Mouse (Mus musculus): ENCODE measurements at regions not wholly inside any gene's neighbourhood (a gene's known extent, or its start where the extent isn't known, plus 50 kb on each side); places are given as distances from the start of the nearest gene placed in this dataset.
A peak's percentile ranks its signal among the peaks of the same experiment; 100 is the strongest.

- no peak overlapping the region for H3K4me2 ChIP-seq (replicated peaks; ENCODE audit: low read depth, low read length)
- peak; percentile 42 for DNase-seq (ENCODE audit: low spot score)
These were observed 285.0 kb upstream of the Tbx3 start for GRCm38 (mm10) chr5:119385506-119385905.

GRCm38 (mm10) chr5:119386821-119387220, 283.6 kb upstream of the Tbx3 start:
- WGBS: 79% methylated on average over 8 of the region's 8 CpGs
- no peak overlapping the region for H3K9ac ChIP-seq (replicated peaks; ENCODE audit: low read depth)
- TF ChIP-seq CTCF (IDR thresholded peaks at IDR 0.05) (no peak), EP300 (IDR thresholded peaks at IDR 0.05) (no peak)
- DNase-seq (ENCODE audit: low spot score): no peak
- H3K4me2 ChIP-seq (replicated peaks; ENCODE audit: low read depth, low read length): no peak overlapping the region
- H3K27me3 ChIP-seq (replicated peaks; ENCODE audit: insufficient read depth, low read length): no peaks in the 10 kb centered on the region
- ATAC-seq: no peak
- no peaks in the 10 kb centered on the region for H3K4me1 ChIP-seq (ENCODE audit: insufficient read depth, low read depth, low read length)
- no peaks in the 10 kb centered on the region for H3K36me3 ChIP-seq (ENCODE audit: insufficient read depth, low read length)
- H3K27ac ChIP-seq (ENCODE audit: low read length): no peak overlapping the region
- no peak overlapping the region for H3K4me3 ChIP-seq (ENCODE audit: low read depth, low read length)
- no peaks in the 10 kb centered on the region for H3K9me3 ChIP-seq (ENCODE audit: low read length)

More at GRCm38 (mm10) chr5:119385506-119385905, 285.0 kb upstream of the Tbx3 start:
- H3K36me3 ChIP-seq (ENCODE audit: insufficient read depth, low read length): no peaks in the 10 kb centered on the region
- no peak overlapping the region for H3K4me3 ChIP-seq (ENCODE audit: low read depth, low read length)
- H3K27ac ChIP-seq (ENCODE audit: low read length): no peak overlapping the region
- no peak overlapping the region for H3K9ac ChIP-seq (replicated peaks; ENCODE audit: low read depth)
- H3K4me1 ChIP-seq (ENCODE audit: insufficient read depth, low read depth, low read length): no peaks in the 10 kb centered on the region
- H3K27me3 ChIP-seq (replicated peaks; ENCODE audit: insufficient read depth, low read length): no peaks in the 10 kb centered on the region
- TF ChIP-seq EP300 (IDR thresholded peaks at IDR 0.05) (no peak), CTCF (IDR thresholded peaks at IDR 0.05) (no peak)
- ATAC-seq: peak; percentile 40
- WGBS: 75% methylated on average over 10 of the region's 10 CpGs
- no peaks in the 10 kb centered on the region for H3K9me3 ChIP-seq (ENCODE audit: low read length)

- Histone ChIP-seq H3K4me1 (ENCODE audit: insufficient read depth, low read depth, low read length) (no peaks in the 10 kb centered on the region), H3K27ac (ENCODE audit: low read length) (no peak overlapping the region), H3K36me3 (ENCODE audit: insufficient read depth, low read length) (no peaks in the 10 kb centered on the region), H3K4me3 (ENCODE audit: low read depth, low read length) (no peak overlapping the region), H3K9ac (replicated peaks; ENCODE audit: low read depth) (no peak overlapping the region), H3K4me2 (replicated peaks; ENCODE audit: low read depth, low read length) (no peak overlapping the region), H3K9me3 (ENCODE audit: low read length) (no peaks in the 10 kb centered on the region), H3K27me3 (replicated peaks; ENCODE audit: insufficient read depth, low read length) (no peaks in the 10 kb centered on the region)
- WGBS: 60% methylated on average over 2 of the region's 2 CpGs
- TF ChIP-seq CTCF (IDR thresholded peaks at IDR 0.05) (no peak), EP300 (IDR thresholded peaks at IDR 0.05) (no peak)
- ATAC-seq: no peak
- no peak for DNase-seq (ENCODE audit: low spot score)
These were observed 283.2 kb upstream of the Tbx3 start for GRCm38 (mm10) chr5:119387261-119387660.

- no peak for DNase-seq (ENCODE audit: low spot score)
- no peaks in the 10 kb centered on the region for H3K9me3 ChIP-seq (ENCODE audit: low read length)
- 51% methylated on average over 5 of the region's 5 CpGs for WGBS
- no peaks in the 10 kb centered on the region for H3K27me3 ChIP-seq (replicated peaks; ENCODE audit: insufficient read depth, low read length)
- TF ChIP-seq EP300 (IDR thresholded peaks at IDR 0.05) (no peak), CTCF (IDR thresholded peaks at IDR 0.05) (no peak)
- H3K36me3 ChIP-seq (ENCODE audit: insufficient read depth, low read length): no peaks in the 10 kb centered on the region
- no peak overlapping the region for H3K4me3 ChIP-seq (ENCODE audit: low read depth, low read length)
- H3K27ac ChIP-seq (ENCODE audit: low read length): no peak overlapping the region
- no peak overlapping the region for H3K4me2 ChIP-seq (replicated peaks; ENCODE audit: low read depth, low read length)
- no peak overlapping the region for H3K9ac ChIP-seq (replicated peaks; ENCODE audit: low read depth)
- no peak for ATAC-seq
- no peaks in the 10 kb centered on the region for H3K4me1 ChIP-seq (ENCODE audit: insufficient read depth, low read depth, low read length)
These were observed 281.6 kb upstream of the Tbx3 start for GRCm38 (mm10) chr5:119388841-119389240.

GRCm38 (mm10) chr5:119389384-119389783, 281.1 kb upstream of the Tbx3 start:
- Histone ChIP-seq H3K4me1 (ENCODE audit: insufficient read depth, low read depth, low read length) (no peaks in the 10 kb centered on the region), H3K9me3 (ENCODE audit: low read length) (no peaks in the 10 kb centered on the region), H3K36me3 (ENCODE audit: insufficient read depth, low read length) (no peaks in the 10 kb centered on the region), H3K4me3 (ENCODE audit: low read depth, low read length) (no peak overlapping the region), H3K27me3 (replicated peaks; ENCODE audit: insufficient read depth, low read length) (no peaks in the 10 kb centered on the region), H3K9ac (replicated peaks; ENCODE audit: low read depth) (no peak overlapping the region), H3K27ac (ENCODE audit: low read length) (no peak overlapping the region), H3K4me2 (replicated peaks; ENCODE audit: low read depth, low read length) (no peak overlapping the region)
- TF ChIP-seq CTCF (IDR thresholded peaks at IDR 0.05) (no peak), EP300 (IDR thresholded peaks at IDR 0.05) (no peak)
- ATAC-seq (no peak), DNase-seq (ENCODE audit: low spot score) (no peak)
- WGBS: 66% methylated on average over 9 of the region's 9 CpGs

GRCm38 (mm10) chr5:119389857-119390256, 280.6 kb upstream of the Tbx3 start:
- no peak for DNase-seq (ENCODE audit: low spot score)
- no peak overlapping the region for H3K27ac ChIP-seq (ENCODE audit: low read length)
- WGBS: 53% methylated on average over 7 of the region's 7 CpGs
- H3K9ac ChIP-seq (replicated peaks; ENCODE audit: low read depth): no peak overlapping the region
- TF ChIP-seq EP300 (IDR thresholded peaks at IDR 0.05) (no peak), CTCF (IDR thresholded peaks at IDR 0.05) (no peak)
- no peaks in the 10 kb centered on the region for H3K9me3 ChIP-seq (ENCODE audit: low read length)
- H3K36me3 ChIP-seq (ENCODE audit: insufficient read depth, low read length): no peaks in the 10 kb centered on the region
- no peaks in the 10 kb centered on the region for H3K27me3 ChIP-seq (replicated peaks; ENCODE audit: insufficient read depth, low read length)
- no peak overlapping the region for H3K4me2 ChIP-seq (replicated peaks; ENCODE audit: low read depth, low read length)
- no peaks in the 10 kb centered on the region for H3K4me1 ChIP-seq (ENCODE audit: insufficient read depth, low read depth, low read length)
- no peak overlapping the region for H3K4me3 ChIP-seq (ENCODE audit: low read depth, low read length)
- no peak for ATAC-seq

- no peaks in the 10 kb centered on the region for H3K9me3 ChIP-seq (ENCODE audit: low read length)
- TF ChIP-seq CTCF (IDR thresholded peaks at IDR 0.05) (no peak), EP300 (IDR thresholded peaks at IDR 0.05) (no peak)
- 0 out of 2 replicates have a peak, but pooled peaks cover 3% of the 10 kb centered on the region for H3K4me1 ChIP-seq (ENCODE audit: insufficient read depth, low read depth, low read length)
- 73% methylated on average over 5 of the region's 5 CpGs for WGBS
- DNase-seq (ENCODE audit: low spot score) (no peak), ATAC-seq (no peak)
- H3K4me2 ChIP-seq (replicated peaks; ENCODE audit: low read depth, low read length): no peak overlapping the region
- no peak overlapping the region for H3K9ac ChIP-seq (replicated peaks; ENCODE audit: low read depth)
- H3K27ac ChIP-seq (ENCODE audit: low read length): no peak overlapping the region
- no peaks in the 10 kb centered on the region for H3K27me3 ChIP-seq (replicated peaks; ENCODE audit: insufficient read depth, low read length)
- no peak overlapping the region for H3K4me3 ChIP-seq (ENCODE audit: low read depth, low read length)
- no peaks in the 10 kb centered on the region for H3K36me3 ChIP-seq (ENCODE audit: insufficient read depth, low read length)
These were observed 272.0 kb upstream of the Tbx3 start for GRCm38 (mm10) chr5:119398475-119398874.

Measured in lung, postnatal 0 days (tissue).